Mouse (Mus musculus) megakaryocyte, embryonic 14.5 days (primary cell): ENCODE results near the gene Cdkl4. TPM values are rescaled to one million over a fixed set of nuclear protein-coding genes. Genes with fewer than 3 reads are reported as not detected.
A peak's percentile ranks its signal among the peaks of the same experiment; 100 is the strongest.

Experiments
- H3K27me3 ChIP-seq: replicated peaks from 2 replicates; pipeline ENCODE3; 2012; ENCODE audit warnings: inconsistent platforms
- H3K36me3 ChIP-seq: replicated peaks from 2 replicates; pipeline ENCODE3; 2012; ENCODE audit warnings: low read length, inconsistent platforms, mixed read lengths
- H3K4me1 ChIP-seq: 2 replicates; pipeline ENCODE4 v1.6.1; 2012; ENCODE audit warnings: inconsistent platforms
- H3K4me3 ChIP-seq: replicated peaks from 2 replicates; pipeline ENCODE3; 2012; ENCODE audit warnings: moderate library complexity, mild to moderate bottlenecking, inconsistent platforms
- H3K9me3 ChIP-seq: 2 replicates; pipeline ENCODE4 v1.6.1; 2012; ENCODE audit warnings: inconsistent platforms
- FLI1 ChIP-seq: IDR thresholded peaks from 2 replicates; pipeline ENCODE4 v1.6.1; 2012; ENCODE audit warnings: low read length, inconsistent platforms, mixed read lengths
- GATA1 ChIP-seq: IDR thresholded peaks from 3 replicates; pipeline ENCODE4 v1.6.1; 2012; ENCODE audit warnings: mixed read lengths, low read length, inconsistent platforms, borderline replicate concordance
- polyA plus RNA-seq: library from polyadenylated mRNA; stranded (reverse); fragments of >175 nt; gene quantifications from 2 replicates; pipeline ENCODE4 v1.2.3, GENCODE M21; 2012; ENCODE audit warnings: low replicate concordance; ENCODE audit not compliant: insufficient read depth

The Cdkl4 gene
- polyA plus RNA-seq, 1 experiment: 0.13 TPM

- Histone ChIP-seq H3K9me3 (no peaks in the 10 kb centered on the region), H3K4me1 (peaks cover 44% of the 10 kb centered on the region), H3K4me3 (no peak overlapping the region), H3K36me3 (no peaks in the 10 kb centered on the region), H3K27me3 (no peaks in the 10 kb centered on the region)
- TF ChIP-seq GATA1 (no peak), FLI1 (no peak)
Observed at GRCm38 (mm10) chr17:80521521-80522228, 55.9 kb downstream of the Cdkl4 start.

DNA sequence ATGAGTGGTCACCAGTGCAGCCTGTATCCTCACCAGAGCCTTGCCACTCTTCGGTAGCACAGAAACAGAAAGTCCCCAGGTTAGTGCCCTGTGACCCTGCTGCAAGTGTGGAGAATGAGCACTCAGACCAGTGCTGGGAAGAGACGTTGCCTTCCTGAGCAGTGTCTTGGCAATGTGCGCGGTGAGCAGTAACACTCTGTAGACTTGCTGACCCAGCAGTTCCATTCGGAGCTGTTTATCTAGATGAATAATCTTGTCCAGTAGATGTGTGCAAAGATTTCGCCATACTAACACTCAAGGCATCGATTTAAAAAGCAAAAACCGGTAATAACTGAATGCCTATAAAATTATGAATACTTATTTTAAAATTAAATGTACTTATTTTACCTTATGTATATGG is 57.1 kb downstream of the Cdkl4 start:
- Histone ChIP-seq H3K4me1 (peaks cover 51% of the 10 kb centered on the region), H3K27me3 (no peaks in the 10 kb centered on the region), H3K36me3 (no peaks in the 10 kb centered on the region), H3K4me3 (no peak overlapping the region), H3K9me3 (no peaks in the 10 kb centered on the region)
- TF ChIP-seq FLI1 (no peak), GATA1 (no peak)

DNA sequence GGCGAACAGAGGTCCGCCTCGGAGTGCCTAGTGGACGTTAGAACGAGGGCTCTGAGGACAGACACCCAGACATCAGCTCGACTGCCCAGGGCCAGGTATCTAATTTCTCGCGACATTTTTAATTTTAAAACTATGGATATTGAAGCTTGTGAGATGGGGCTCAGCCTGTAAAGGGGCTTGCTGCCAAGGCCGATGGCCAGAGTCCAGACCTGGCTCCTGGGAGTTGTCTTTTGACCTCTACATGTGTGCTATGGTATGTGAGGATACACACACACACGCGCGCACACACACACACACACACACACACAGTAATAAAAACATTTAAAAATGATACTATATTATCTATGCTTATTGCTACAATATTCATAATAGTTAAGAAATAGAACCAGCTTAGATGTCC is 58.8 kb downstream of the Cdkl4 start:
- no peaks in the 10 kb centered on the region for H3K36me3 ChIP-seq
- no peak overlapping the region for H3K4me3 ChIP-seq
- no peaks in the 10 kb centered on the region for H3K9me3 ChIP-seq
- peaks cover 67% of the 10 kb centered on the region for H3K4me1 ChIP-seq
- TF ChIP-seq FLI1: no peak
- no peak for TF ChIP-seq GATA1
- no peaks in the 10 kb centered on the region for H3K27me3 ChIP-seq

DNA sequence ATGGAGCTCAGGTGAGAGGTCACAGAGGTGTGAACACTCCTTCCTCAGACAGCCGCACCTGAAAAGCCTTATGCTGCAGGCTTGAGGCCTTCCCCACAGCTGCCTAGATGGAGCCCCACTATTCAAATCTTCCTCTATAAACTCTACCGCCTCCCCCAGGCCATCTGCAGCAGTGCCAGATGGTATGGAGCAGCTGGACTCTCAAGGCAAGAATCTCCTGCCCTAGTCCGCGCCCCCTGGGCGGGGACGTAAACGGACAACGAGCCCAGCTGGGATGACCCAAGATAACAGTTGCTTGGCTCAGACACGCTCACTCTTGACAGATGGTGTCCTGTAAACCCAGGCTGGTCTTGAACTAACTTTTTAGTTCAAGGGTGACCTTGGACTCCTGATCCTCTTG is 60.4 kb downstream of the Cdkl4 start:
- Histone ChIP-seq H3K36me3 (peaks cover 2% of the 10 kb centered on the region), H3K4me1 (peaks cover 74% of the 10 kb centered on the region), H3K4me3 (no peak overlapping the region), H3K27me3 (no peaks in the 10 kb centered on the region), H3K9me3 (no peaks in the 10 kb centered on the region)
- TF ChIP-seq FLI1 (no peak), GATA1 (no peak)

- H3K27me3 ChIP-seq: no peaks in the 10 kb centered on the region
- H3K4me3 ChIP-seq: no peak overlapping the region
- H3K4me1 ChIP-seq: peaks cover 67% of the 10 kb centered on the region
- H3K36me3 ChIP-seq: peaks cover 2% of the 10 kb centered on the region
- H3K9me3 ChIP-seq: no peaks in the 10 kb centered on the region
- TF ChIP-seq FLI1: no peak
- TF ChIP-seq GATA1: no peak
Observed at GRCm38 (mm10) chr17:80515956-80516355, 61.7 kb downstream of the Cdkl4 start.

GRCm38 (mm10) chr17:80515513-80515912 is 62.1 kb downstream of the Cdkl4 start:
- Histone ChIP-seq H3K9me3 (no peaks in the 10 kb centered on the region), H3K36me3 (peaks cover 2% of the 10 kb centered on the region), H3K27me3 (no peaks in the 10 kb centered on the region), H3K4me3 (no peak overlapping the region), H3K4me1 (peaks cover 65% of the 10 kb centered on the region)
- no peak for TF ChIP-seq FLI1
- no peak for TF ChIP-seq GATA1

GRCm38 (mm10) chr17:80513766-80514165 is 63.8 kb downstream of the Cdkl4 start:
- Histone ChIP-seq H3K4me3 (peak overlapping the region; percentile 83), H3K27me3 (no peaks in the 10 kb centered on the region), H3K4me1 (peaks cover 76% of the 10 kb centered on the region), H3K36me3 (peaks cover 2% of the 10 kb centered on the region), H3K9me3 (no peaks in the 10 kb centered on the region)
- TF ChIP-seq GATA1: no peak
- no peak for TF ChIP-seq FLI1

- Histone ChIP-seq H3K36me3 (peaks cover 3% of the 10 kb centered on the region), H3K27me3 (no peaks in the 10 kb centered on the region), H3K4me3 (no peak overlapping the region), H3K9me3 (no peaks in the 10 kb centered on the region), H3K4me1 (peaks cover 63% of the 10 kb centered on the region)
- no peak for TF ChIP-seq FLI1
- no peak for TF ChIP-seq GATA1
Observed at GRCm38 (mm10) chr17:80510459-80510855, 67.2 kb downstream of the Cdkl4 start.

DNA sequence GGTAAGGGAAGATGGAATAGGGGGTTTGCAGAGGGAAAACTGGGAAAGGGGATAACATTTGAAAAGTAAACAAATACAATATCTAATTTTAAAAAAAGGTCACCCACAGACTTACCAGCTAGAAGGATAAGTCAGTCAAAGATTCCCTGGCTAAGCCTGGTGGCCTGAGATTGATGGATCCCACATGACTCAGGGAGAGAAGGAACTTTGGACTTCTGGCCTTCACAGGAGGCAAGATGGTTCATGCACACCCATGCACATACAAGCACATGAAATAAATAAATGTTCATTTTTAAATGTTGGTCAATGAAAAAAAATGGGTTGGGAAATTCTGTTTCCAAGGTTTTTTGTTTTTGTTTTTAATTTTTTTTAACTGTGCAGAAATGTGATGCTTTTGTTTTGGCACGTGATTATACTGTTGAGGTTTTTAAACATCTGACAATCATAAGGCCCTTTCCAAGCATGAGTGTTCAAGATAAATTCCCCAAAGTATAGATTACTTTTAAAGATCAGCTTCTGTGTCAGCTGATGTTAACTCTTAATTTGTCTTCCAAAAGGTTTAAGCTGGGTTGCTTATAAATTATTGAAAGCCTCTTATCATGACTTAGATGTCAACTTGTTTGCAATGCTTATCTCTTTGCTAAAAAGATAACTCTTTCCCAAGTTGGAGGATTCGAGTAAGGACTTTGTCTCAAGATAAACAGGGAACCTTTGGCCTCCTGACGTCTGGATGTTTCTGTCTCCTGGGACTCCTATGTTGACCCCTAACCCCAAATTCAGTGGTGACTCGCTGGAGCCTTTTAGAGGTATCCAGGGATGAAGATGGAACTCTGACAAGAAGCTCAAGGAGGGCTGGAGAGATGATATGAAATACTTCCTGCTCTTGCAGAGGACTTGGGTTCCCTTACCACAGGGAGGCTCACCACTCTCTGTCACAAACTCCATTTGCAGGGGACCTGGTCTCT is 67.8 kb downstream of the Cdkl4 start:
- TF ChIP-seq FLI1 (no peak), GATA1 (no peak)
- Histone ChIP-seq H3K27me3 (no peaks in the 10 kb centered on the region), H3K4me1 (peaks cover 61% of the 10 kb centered on the region), H3K36me3 (peaks cover 6% of the 10 kb centered on the region), H3K9me3 (no peaks in the 10 kb centered on the region), H3K4me3 (no peak overlapping the region)

DNA sequence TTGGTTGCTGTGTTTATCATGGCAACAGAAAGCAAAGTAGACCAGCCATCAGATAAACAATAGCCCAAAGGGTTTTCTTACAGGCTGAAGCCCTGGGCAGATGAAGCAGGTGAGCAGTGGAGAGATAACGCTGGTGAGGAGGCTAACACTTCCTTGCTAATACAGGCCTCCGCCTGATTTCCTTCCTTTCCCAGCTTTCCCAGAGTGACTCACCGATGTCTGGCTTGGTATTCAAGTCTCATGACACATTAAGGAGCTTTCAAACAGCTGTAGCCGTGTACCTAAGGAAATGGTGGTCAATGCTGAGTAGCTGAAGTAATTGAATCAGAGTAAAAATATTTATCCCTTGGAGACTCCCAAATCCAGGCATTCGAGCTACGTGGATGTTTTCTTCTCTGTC is 71.8 kb downstream of the Cdkl4 start:
- no peak for TF ChIP-seq GATA1
- no peak for TF ChIP-seq FLI1
- Histone ChIP-seq H3K9me3 (no peaks in the 10 kb centered on the region), H3K4me1 (peaks cover 72% of the 10 kb centered on the region), H3K36me3 (peaks cover 3% of the 10 kb centered on the region), H3K27me3 (no peaks in the 10 kb centered on the region), H3K4me3 (no peak overlapping the region)
